Mouse (Mus musculus) heart, postnatal 14 days (tissue): ENCODE data around the gene Cemip. TPM values are rescaled to one million over a fixed set of nuclear protein-coding genes. Genes with fewer than 3 reads are reported as not detected.

ENCODE experiments used
- DNase-seq, 2 experiments: peaks; one replicate each; pipeline ENCODE4 v3.0.0; 2021 to 2022
- intact Hi-C: fragments of 180-260 bp; cut with DNase I; formaldehyde crosslinking; loops from one replicate; pipeline ENCODE4 v1.15.1; 2025
- total RNA-seq, 2 experiments: library from RNA; stranded (reverse); gene quantifications; 2 replicates each; pipeline ENCODE4 v1.2.3; 2021

The Cemip gene
- total RNA-seq, 2 experiments from 2014 or later, result 0.41 to 0.68 TPM

GRCm38 (mm10) chr7:84039856-84040522, 46.3 kb downstream of the Cemip start:
- no peak for DNase-seq
- intact Hi-C loops, result no loop called here

- no peak for DNase-seq
- intact Hi-C loops, result no loop called here
Observed at GRCm38 (mm10) chr7:84038642-84039041, 47.7 kb downstream of the Cemip start.

- no peak for DNase-seq
- intact Hi-C loops, result no loop called here
Observed at GRCm38 (mm10) chr7:84032831-84033230, 53.5 kb downstream of the Cemip start.

GRCm38 (mm10) chr7:84029120-84029771, 57.1 kb downstream of the Cemip start:
- DNase-seq, result peak in 1 of 2 experiments; percentile 15
- intact Hi-C loops, result no loop called here

- DNase-seq, result no peak
- intact Hi-C loops, result no loop called here
Observed at GRCm38 (mm10) chr7:84028368-84028767, 57.9 kb downstream of the Cemip start.

- intact Hi-C loops, result no loop called here
- DNase-seq, result no peak
Observed at GRCm38 (mm10) chr7:84026950-84027585, 59.2 kb downstream of the Cemip start.

GRCm38 (mm10) chr7:84026090-84026489, 60.2 kb downstream of the Cemip start:
- no peak for DNase-seq
- intact Hi-C loops, result no loop called here

GRCm38 (mm10) chr7:84023466-84023865, 62.8 kb downstream of the Cemip start:
- no peak for DNase-seq
- intact Hi-C loops, result no loop called here

GRCm38 (mm10) chr7:84022462-84022861, 63.8 kb downstream of the Cemip start:
- no peak for DNase-seq
- intact Hi-C loops, result no loop called here

- intact Hi-C loops, result no loop called here
- DNase-seq, result no peak
Observed at GRCm38 (mm10) chr7:84019381-84019780, 66.9 kb downstream of the Cemip start.

- peak; percentile 70 to 72 for DNase-seq
- intact Hi-C loops, result no loop called here
Observed at GRCm38 (mm10) chr7:84018291-84019266, 67.7 kb downstream of the Cemip start.

GRCm38 (mm10) chr7:84015050-84015449, 71.3 kb downstream of the Cemip start:
- no peak for DNase-seq
- intact Hi-C loops, result no loop called here

- intact Hi-C loops, result no loop called here
- DNase-seq, result peak; percentile 38 to 60
Observed at GRCm38 (mm10) chr7:84013656-84014055, 72.6 kb downstream of the Cemip start.

GRCm38 (mm10) chr7:84004357-84004756, 81.9 kb downstream of the Cemip start:
- DNase-seq, result no peak
- intact Hi-C loops, result no loop called here

- DNase-seq, result no peak
- intact Hi-C loops, result no loop called here
Observed at GRCm38 (mm10) chr7:84001516-84001915, 84.8 kb downstream of the Cemip start.

- intact Hi-C loops, result no loop called here
Observed at GRCm38 (mm10) chr7:84000671-84001070, 85.6 kb downstream of the Cemip start.

GRCm38 (mm10) chr7:83999647-84000046, 86.7 kb downstream of the Cemip start:
- intact Hi-C loops, result no loop called here
- DNase-seq, result no peak

More at GRCm38 (mm10) chr7:84000671-84001070, 85.6 kb downstream of the Cemip start:
- no peak for DNase-seq

GRCm38 (mm10) chr7:83994348-83994747, 92.0 kb downstream of the Cemip start:
- no peak for DNase-seq
- intact Hi-C loops, result no loop called here

- intact Hi-C loops, result no loop called here
- no peak for DNase-seq
Observed at GRCm38 (mm10) chr7:83989294-83989693, 97.0 kb downstream of the Cemip start.

- intact Hi-C loops, result no loop called here
- DNase-seq, result no peak
Observed at GRCm38 (mm10) chr7:83985751-83986150, 100.6 kb downstream of the Cemip start.

- no peak for DNase-seq
- intact Hi-C loops, result no loop called here
Observed at GRCm38 (mm10) chr7:83982566-83982965, 103.7 kb downstream of the Cemip start.
